Mouse (Mus musculus) lung, adult 2 months (tissue): ENCODE results near the gene Gmppa. TPM values are rescaled to one million over a fixed set of nuclear protein-coding genes. Genes with fewer than 3 reads are reported as not detected.

Source experiments
- DNase-seq: peaks from one replicate; pipeline ENCODE4 v3.0.0; 2022
- H3K4me1 ChIP-seq: fragments of 200-500 bp; 2 replicates; pipeline ENCODE4 v1.6.1; 2011; ENCODE audit warnings: low read length; ENCODE audit not compliant: control insufficient read depth, insufficient read depth
- H3K4me3 ChIP-seq: fragments of 200-500 bp; replicated peaks from 2 replicates; pipeline ENCODE3; 2011; ENCODE audit warnings: low read depth, mild to moderate bottlenecking, control low read depth, low read length; ENCODE audit errors: extremely low read depth
- CTCF ChIP-seq: fragments of 200-500 bp; IDR thresholded peaks from 2 replicates; pipeline ENCODE4 v1.5.1; 2011; ENCODE audit warnings: mild to moderate bottlenecking, low read length, control low read depth; ENCODE audit not compliant: insufficient read depth
- POLR2A ChIP-seq: fragments of 200-500 bp; IDR thresholded peaks from 2 replicates; pipeline ENCODE4 v1.6.1; 2011; ENCODE audit warnings: low read depth, mild to moderate bottlenecking, control low read depth, low read length, borderline replicate concordance; ENCODE audit errors: extremely low read depth
- WGBS: fragments of 180-500 bp; shearing (Covaris S2); methylation state at CpG from one replicate; pipeline ENCODE4 v1.1.7; 2018; 5-methylcytosine and 5-hydroxymethylcytosine counted together
- polyA plus RNA-seq: library from polyadenylated mRNA; depleted of rRNA; stranded (reverse); fragments of >200 nt; gene quantifications from 2 replicates; pipeline ENCODE4 v1.2.3, GENCODE M21; 2012

Gmppa gene
- polyA plus RNA-seq, 1 experiment: 125 TPM

GRCm38 (mm10) chr1:75399755-75400492 lies 35.8 kb upstream of the Gmppa start:
- peak overlapping the region; percentile 15 for H3K4me3 ChIP-seq
- no peak for DNase-seq
- WGBS: 14% methylated on average over 15 of the region's 15 CpGs
- no peak for TF ChIP-seq POLR2A
- TF ChIP-seq CTCF: no peak
- 0 out of 2 replicates have a peak, but pooled peaks cover 2% of the 10 kb centered on the region for H3K4me1 ChIP-seq

DNA sequence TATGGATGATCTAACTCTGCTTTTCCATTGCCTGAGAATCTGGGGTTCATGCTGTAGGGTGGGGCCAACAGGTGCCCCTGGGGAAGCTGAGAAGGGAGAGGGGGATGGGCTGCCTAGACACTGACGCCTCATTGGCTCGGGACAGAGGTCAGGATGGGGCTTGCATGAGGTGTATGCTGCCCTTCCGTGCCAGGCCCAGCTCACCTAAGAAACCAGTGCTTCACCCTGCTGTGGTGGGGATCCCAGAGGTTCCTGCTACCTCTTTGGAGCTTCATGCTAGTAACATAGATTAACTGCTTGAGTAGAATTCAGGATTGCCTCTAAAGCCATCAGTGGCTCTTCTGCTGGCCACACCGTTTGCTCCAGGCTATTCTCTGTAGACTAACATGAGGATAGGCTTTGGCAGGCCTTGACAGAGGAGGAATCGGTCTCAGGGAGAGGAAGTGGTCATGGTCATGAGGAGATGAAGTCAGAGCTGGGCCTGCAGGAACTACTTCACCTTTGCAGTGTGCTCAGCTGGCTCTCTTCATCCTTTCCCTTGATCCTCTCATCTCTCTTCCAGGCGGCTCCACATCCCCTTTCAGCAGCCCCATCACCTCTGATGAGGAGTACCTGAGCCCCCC lies 35.1 kb upstream of the Gmppa start:
- Histone ChIP-seq H3K4me3 (no peak overlapping the region), H3K4me1 (0 out of 2 replicates have a peak, but pooled peaks cover 2% of the 10 kb centered on the region)
- no peak for TF ChIP-seq CTCF
- TF ChIP-seq POLR2A: no peak
- 41% methylated on average over 6 of the region's 6 CpGs for WGBS
- DNase-seq: no peak

DNA sequence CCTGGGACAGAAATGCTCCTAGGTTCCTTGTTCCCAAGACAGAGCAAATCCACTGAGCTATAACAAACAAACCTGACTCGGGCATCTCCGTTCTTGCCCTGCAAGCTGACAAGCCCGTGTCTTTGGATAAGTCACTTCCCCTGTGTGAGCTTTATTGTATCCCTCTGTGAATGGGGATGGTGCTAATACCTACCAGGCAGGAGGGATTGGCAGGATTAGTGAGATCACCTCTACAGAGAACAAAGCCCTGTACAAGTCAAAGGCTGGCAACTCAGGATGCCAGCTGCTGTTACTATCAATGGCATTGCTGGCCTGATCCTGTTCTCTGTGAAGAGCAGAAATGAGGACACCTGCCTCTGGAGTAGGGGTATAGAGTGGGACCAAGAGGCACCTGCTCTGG lies 30.2 kb upstream of the Gmppa start:
- 78% methylated on average over 3 of the region's 3 CpGs for WGBS
- DNase-seq: no peak
- Histone ChIP-seq H3K4me3 (no peak overlapping the region), H3K4me1 (no peaks in the 10 kb centered on the region)
- no peak for TF ChIP-seq CTCF
- TF ChIP-seq POLR2A: no peak

DNA sequence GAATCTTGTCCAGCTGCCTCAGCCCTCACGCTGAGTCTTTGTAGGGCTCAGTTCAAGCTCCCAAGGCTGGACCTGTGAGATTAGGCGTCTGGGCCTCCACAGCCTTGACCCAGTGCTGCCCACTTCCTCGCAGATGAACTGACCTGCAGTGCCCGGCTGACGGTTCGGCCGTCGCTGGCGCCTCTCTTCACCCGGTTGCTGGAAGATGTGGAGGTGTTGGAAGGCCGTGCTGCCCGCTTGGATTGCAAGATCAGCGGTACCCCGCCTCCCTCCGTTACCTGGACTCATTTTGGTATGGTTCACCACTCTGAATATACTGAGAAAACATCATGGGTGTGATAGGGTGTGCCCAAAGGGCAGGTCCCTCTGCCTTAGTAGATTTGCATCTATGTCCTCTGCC lies 29.6 kb upstream of the Gmppa start:
- Histone ChIP-seq H3K4me3 (no peak overlapping the region), H3K4me1 (no peaks in the 10 kb centered on the region)
- DNase-seq: no peak
- TF ChIP-seq CTCF (no peak), POLR2A (no peak)
- 87% methylated on average over 15 of the region's 15 CpGs for WGBS

DNA sequence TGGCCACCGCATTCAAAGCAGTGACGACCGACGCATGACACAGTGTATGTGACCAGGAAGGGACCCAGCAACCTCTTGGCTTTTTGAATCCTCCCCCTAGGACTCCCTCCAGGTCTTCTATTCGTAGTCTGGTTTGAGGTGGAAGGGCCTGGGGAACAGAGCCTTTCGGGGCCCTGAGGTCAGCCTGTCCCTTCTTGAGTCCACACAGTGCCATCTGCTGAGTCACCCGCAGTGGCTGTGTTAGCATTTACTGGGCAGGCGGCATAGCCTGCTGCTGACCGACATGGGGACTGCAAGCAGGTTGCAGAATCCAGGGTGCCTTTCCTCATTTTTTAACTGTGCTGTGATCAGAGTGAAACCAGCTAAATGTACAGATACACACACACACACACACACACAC lies 28.7 kb upstream of the Gmppa start:
- no peak for DNase-seq
- WGBS: 89% methylated on average over 9 of the region's 9 CpGs
- H3K4me3 ChIP-seq: no peak overlapping the region

DNA sequence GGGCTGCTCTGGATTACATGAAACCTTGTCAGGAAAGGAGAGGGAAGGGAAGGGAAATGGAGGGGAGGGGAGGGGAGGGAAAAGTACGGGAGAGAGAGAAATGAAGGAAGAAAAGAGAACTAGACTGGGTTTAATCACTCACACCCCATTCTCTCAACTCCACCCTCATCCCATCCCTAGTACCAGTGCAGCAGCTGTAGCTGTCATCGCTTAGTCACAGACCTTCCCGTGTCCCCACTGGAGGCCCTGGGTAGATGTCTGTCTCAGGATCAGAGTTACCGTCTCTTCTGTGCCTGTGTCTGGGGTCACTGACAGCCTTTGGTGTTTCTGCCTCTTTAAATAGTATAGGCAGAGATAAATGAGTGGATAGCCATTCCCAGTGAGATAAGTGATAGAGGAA lies 27.5 kb upstream of the Gmppa start:
- 48% methylated on average over 4 of the region's 4 CpGs for WGBS
- Histone ChIP-seq H3K4me3 (no peak overlapping the region), H3K4me1 (no peaks in the 10 kb centered on the region)
- TF ChIP-seq POLR2A: no peak
- DNase-seq: no peak

More for the DNA sequence above, 28.7 kb upstream of the Gmppa start:
- TF ChIP-seq POLR2A (no peak), CTCF (no peak)
- H3K4me1 ChIP-seq: no peaks in the 10 kb centered on the region

DNA sequence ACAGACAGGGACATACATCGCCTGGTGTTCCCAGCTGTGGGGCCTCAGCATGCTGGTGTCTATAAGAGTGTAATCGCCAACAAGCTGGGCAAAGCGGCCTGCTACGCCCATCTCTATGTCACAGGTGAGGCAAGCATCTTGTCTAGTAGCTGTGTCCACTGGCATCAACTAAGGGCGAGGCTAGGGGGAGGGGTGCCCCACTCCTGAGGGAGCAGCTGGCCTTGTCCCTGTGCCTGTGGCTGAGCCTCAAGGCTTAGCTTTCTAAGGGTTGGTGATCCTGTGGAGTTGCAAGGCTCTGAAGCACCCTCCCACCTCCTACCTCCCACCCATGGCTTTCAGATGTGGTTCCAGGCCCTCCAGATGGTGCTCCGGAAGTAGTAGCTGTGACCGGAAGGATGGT lies 25.8 kb upstream of the Gmppa start:
- no peak for DNase-seq
- Histone ChIP-seq H3K4me1 (no peaks in the 10 kb centered on the region), H3K4me3 (no peak overlapping the region)
- TF ChIP-seq POLR2A (no peak), CTCF (no peak)
- WGBS: 90% methylated on average over 7 of the region's 7 CpGs

DNA sequence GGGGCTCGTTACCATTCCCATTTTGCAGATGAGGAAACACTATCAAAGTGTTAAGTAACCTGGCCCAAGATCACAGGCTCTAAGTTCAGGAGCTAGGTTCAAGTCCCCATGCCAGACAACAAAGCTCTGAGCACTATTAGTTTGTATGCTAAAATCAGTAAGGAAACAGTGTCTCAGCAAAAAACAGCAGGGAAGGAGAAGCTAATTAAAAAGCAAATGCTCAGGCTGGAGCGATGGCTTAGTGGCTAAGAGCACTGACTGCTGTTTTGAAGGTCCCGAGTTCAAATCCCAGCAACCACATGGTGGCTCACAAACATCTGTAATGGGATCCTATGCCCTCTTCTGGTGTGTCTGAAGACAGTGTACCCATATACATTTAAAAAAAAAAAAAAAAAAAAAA lies 23.5 kb upstream of the Gmppa start:
- DNase-seq: no peak
- TF ChIP-seq POLR2A (no peak), CTCF (no peak)
- 89% methylated on average over 3 of the region's 3 CpGs for WGBS
- Histone ChIP-seq H3K4me1 (no peaks in the 10 kb centered on the region), H3K4me3 (no peak overlapping the region)

DNA sequence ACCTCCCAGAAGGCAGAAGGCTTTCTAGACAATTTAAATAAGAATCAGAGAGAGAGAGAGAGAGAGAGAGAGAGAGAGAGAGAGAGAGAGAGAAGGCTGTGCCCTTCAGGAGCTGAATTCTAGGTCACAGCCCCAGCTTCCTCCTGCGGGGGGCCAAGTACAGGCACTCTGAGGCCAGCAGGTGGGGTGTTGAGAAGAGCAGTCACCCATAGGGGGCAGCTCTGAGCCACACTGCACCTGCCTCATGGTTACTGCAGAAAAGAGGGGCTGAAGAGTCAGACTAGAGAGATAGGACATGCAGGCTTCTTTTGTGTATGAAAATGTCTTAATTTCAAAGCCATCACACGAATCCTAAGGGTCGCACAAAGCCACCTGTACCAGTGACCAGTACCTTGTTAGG lies 22.0 kb upstream of the Gmppa start:
- H3K4me3 ChIP-seq: no peak overlapping the region
- H3K4me1 ChIP-seq: no peaks in the 10 kb centered on the region
- WGBS: 59% methylated on average over 3 of the region's 3 CpGs
- TF ChIP-seq CTCF: peak; percentile 32
- TF ChIP-seq POLR2A: no peak
- DNase-seq: no peak

DNA sequence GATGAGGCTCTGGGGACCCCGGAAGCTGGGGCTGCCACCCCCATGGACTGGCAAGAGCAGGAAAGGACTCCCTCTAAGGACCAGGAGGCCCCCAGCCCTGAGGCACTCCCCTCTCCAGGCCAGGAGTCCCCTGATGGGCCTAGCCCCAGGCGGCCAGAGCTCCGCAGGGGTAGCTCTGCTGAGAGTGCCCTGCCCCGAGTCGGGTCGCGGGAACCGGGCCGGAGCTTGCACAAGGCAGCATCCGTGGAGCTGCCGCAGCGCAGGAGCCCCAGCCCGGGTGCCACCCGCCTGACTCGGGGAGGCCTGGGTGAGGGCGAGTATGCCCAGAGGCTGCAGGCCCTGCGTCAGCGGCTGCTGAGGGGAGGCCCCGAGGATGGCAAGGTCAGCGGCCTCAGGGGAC lies 13.9 kb upstream of the Gmppa start:
- DNase-seq: no peak
- Histone ChIP-seq H3K4me3 (no peak overlapping the region), H3K4me1 (no peaks in the 10 kb centered on the region)
- TF ChIP-seq CTCF (no peak), POLR2A (no peak)
- 20% methylated on average over 20 of the region's 20 CpGs for WGBS
